ENCODE assay signal across 9 mouse cellular contexts in genomic region chr3:116331811-116332464, GRCm38 (mm10).
DNase-seq lines count a peak whose midpoint lies in the region; ATAC-seq and TF ChIP-seq lines count a peak whose summit lies in the region.
"Had no signal": no experiment of that assay in that cellular context is flagged by ENCODE, and none has a peak within 500 bp of the region (broad histone marks: within the 10 kb centered on the region; RNA-seq: fewer than 3 reads in every experiment).

No protein-coding gene starts in this region.

- no peaks in the 10 kb centered on the region for H3K9me3 ChIP-seq in forebrain, embryonic 11.5 days (ENCODE audit: control insufficient read depth, low read length)
- H3K9me3 ChIP-seq in hindbrain, embryonic 14.5 days (ENCODE audit: control insufficient read depth, low read length) = no peaks in the 10 kb centered on the region
- H3K9me3 ChIP-seq: embryonic facial prominence, embryonic 12.5 days had no signal

- peak; percentile 72 for ATAC-seq in forebrain, embryonic 11.5 days (replicated peaks; ENCODE audit: low FRiP score)
- peak; percentile 73; the same call in 1 of the 2 replicates for ATAC-seq in hindbrain, embryonic 14.5 days (ENCODE audit: low FRiP score)

- no peak overlapping the region for H3K9ac ChIP-seq in forebrain, embryonic 11.5 days (ENCODE audit: low read length)
- H3K9ac ChIP-seq in hindbrain, embryonic 14.5 days = no peak overlapping the region
- H3K9ac ChIP-seq: embryonic facial prominence, embryonic 12.5 days had no signal

- 43% methylated on average over 8 of the region's 8 CpGs for WGBS in forebrain, embryonic 11.5 days
- 45% methylated on average over 8 of the region's 8 CpGs for WGBS in hindbrain, embryonic 14.5 days

- H3K27ac ChIP-seq in left cerebral cortex, adult 2 months = no peak overlapping the region
- H3K27ac ChIP-seq in forebrain, embryonic 11.5 days (ENCODE audit: low read depth, low read length) = no peak overlapping the region
- no peak overlapping the region for H3K27ac ChIP-seq in hindbrain, embryonic 14.5 days
- H3K27ac ChIP-seq: embryonic facial prominence, embryonic 12.5 days had no signal

- no peak overlapping the region for H3K4me2 ChIP-seq in forebrain, embryonic 11.5 days (ENCODE audit: low read depth, low read length, severe bottlenecking)
- no peak overlapping the region for H3K4me2 ChIP-seq in hindbrain, embryonic 14.5 days (replicated peaks)
- H3K4me2 ChIP-seq: embryonic facial prominence, embryonic 12.5 days had no signal

- intact Hi-C loops in left cerebral cortex, adult 2 months (cut with DNase I) = loop anchor here (2.0 to 5.0 kb wide), 4 partner anchors 165 to 505 kb away; no protein-coding TSS in a partner anchor

- peak; percentile 47 to 52 for DNase-seq in left cerebral cortex, adult 2 months (ENCODE audit: extremely low spot score in 1 of 2, low spot score in 2 of 2)
- DNase-seq in left cerebral cortex, adult 11 months (ENCODE audit: low spot score) = no peak
- DNase-seq in c-Kit-negative CD71-positive TER-119-positive erythroid progenitor cells, embryonic 14.5 days (ENCODE audit: low read depth, low spot score) = peak; percentile 38
- DNase-seq in forebrain, embryonic 11.5 days (ENCODE audit: low spot score) = peak; percentile 71
- peak; percentile 90 for DNase-seq in hindbrain, embryonic 14.5 days (ENCODE audit: low spot score)
- peak; percentile 25 for DNase-seq in layer of hippocampus, adult 9-11 months
- DNase-seq in lung, postnatal 25 days (ENCODE audit: low spot score) = peak; percentile 69
- peak; percentile 50 for DNase-seq in right cerebral cortex, postnatal 14 days

- no peaks in the 10 kb centered on the region for H3K27me3 ChIP-seq in forebrain, embryonic 11.5 days (ENCODE audit: control insufficient read depth, insufficient read depth, low read length)
- no peaks in the 10 kb centered on the region for H3K27me3 ChIP-seq in hindbrain, embryonic 14.5 days (ENCODE audit: control insufficient read depth, insufficient read depth, low read length)
- H3K27me3 ChIP-seq: embryonic facial prominence, embryonic 12.5 days had no signal

- peak; percentile 81 for TF ChIP-seq CTCF in left cerebral cortex, adult 2 months (IDR thresholded peaks at IDR 0.05)

- 0 out of 2 replicates have a peak, but pooled peaks cover under 1% of the 10 kb centered on the region for H3K4me1 ChIP-seq in forebrain, embryonic 11.5 days (replicated peaks; ENCODE audit: control insufficient read depth, insufficient read depth, low read length)
- H3K4me1 ChIP-seq in hindbrain, embryonic 14.5 days (replicated peaks; ENCODE audit: control insufficient read depth, insufficient read depth, low read length) = peaks cover 3% of the 10 kb centered on the region
- H3K4me1 ChIP-seq: embryonic facial prominence, embryonic 12.5 days had no signal

- H3K4me3 ChIP-seq in left cerebral cortex, adult 2 months = no peak overlapping the region
- H3K4me3 ChIP-seq in forebrain, embryonic 11.5 days (ENCODE audit: low read depth, low read length) = no peak overlapping the region
- no peak overlapping the region for H3K4me3 ChIP-seq in hindbrain, embryonic 14.5 days (replicated peaks; ENCODE audit: low read length)
- H3K4me3 ChIP-seq: embryonic facial prominence, embryonic 12.5 days had no signal

- no peaks in the 10 kb centered on the region; the same call in 1 of the 2 replicates for H3K36me3 ChIP-seq in forebrain, embryonic 11.5 days (ENCODE audit: control insufficient read depth, insufficient read depth, low read length)
- H3K36me3 ChIP-seq in hindbrain, embryonic 14.5 days (replicated peaks; ENCODE audit: control insufficient read depth, insufficient read depth) = no peaks in the 10 kb centered on the region; the same call in 1 of the 2 replicates
